Comparison of ENCODE assay signal across 19 mouse cellular contexts in the genomic region with DNA sequence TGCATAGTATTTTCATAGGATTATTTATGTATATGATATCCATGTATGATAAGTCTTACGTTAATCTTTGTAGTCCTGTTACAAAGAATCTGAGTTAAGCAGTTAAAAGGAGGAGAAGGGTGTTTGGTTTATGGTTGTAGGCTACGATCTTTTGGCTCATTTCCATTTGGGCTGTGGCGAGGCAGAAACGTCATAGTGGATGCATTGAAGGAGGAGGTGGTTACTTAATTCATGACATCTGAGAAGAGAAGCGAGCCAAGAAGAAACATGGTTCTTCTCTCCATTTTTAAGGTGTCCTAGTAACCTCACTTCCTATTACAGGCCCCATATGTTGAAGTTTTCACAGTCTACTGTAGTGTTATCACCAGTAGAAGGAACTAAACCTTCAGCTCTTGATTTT.
"Had no signal": no experiment of that assay in that cellular context is flagged by ENCODE, and none has a peak within 500 bp of the region (broad histone marks: within the 10 kb centered on the region; RNA-seq: fewer than 3 reads in every experiment).

No protein-coding gene starts in this region.

- H3K9me3 ChIP-seq: limb, embryonic 10.5 days; limb, embryonic 13.5 days; liver, embryonic 12.5 days; liver, embryonic 15.5 days; lung, embryonic 15.5 days; neural tube, embryonic 12.5 days; neural tube, embryonic 15.5 days; stomach, embryonic 15.5 days had no signal

- H3K4me2 ChIP-seq: limb, embryonic 13.5 days; liver, embryonic 12.5 days; liver, embryonic 15.5 days; lung, embryonic 15.5 days; neural tube, embryonic 12.5 days; neural tube, embryonic 15.5 days; stomach, embryonic 15.5 days had no signal

- H3K9ac ChIP-seq: limb, embryonic 13.5 days; liver, embryonic 12.5 days; liver, embryonic 15.5 days; lung, embryonic 15.5 days; neural tube, embryonic 12.5 days; neural tube, embryonic 15.5 days; stomach, embryonic 15.5 days had no signal

- H3K4me1 ChIP-seq: limb, embryonic 10.5 days; limb, embryonic 13.5 days; liver, embryonic 15.5 days; lung, embryonic 15.5 days; neural tube, embryonic 12.5 days; neural tube, embryonic 15.5 days; stomach, embryonic 15.5 days had no signal

- H3K4me3 ChIP-seq: limb, embryonic 10.5 days; limb, embryonic 13.5 days; liver, embryonic 12.5 days; liver, embryonic 15.5 days; lung, embryonic 15.5 days; neural tube, embryonic 12.5 days; neural tube, embryonic 15.5 days; stomach, embryonic 15.5 days had no signal

- ATAC-seq: liver, embryonic 12.5 days had no signal

- DNase-seq: kidney, adult 2 months; kidney, postnatal 25 days; liver; lung, adult 18-20 months; lung, postnatal 10 days; lung, postnatal 36 days; midbrain, embryonic 14.5 days; right cerebral cortex, postnatal 25 days; spleen, adult 18-20 months; thymus, postnatal 36 days had no signal

- H3K27me3 ChIP-seq: limb, embryonic 13.5 days; liver, embryonic 12.5 days; liver, embryonic 15.5 days; lung, embryonic 15.5 days; neural tube, embryonic 12.5 days; neural tube, embryonic 15.5 days; stomach, embryonic 15.5 days had no signal

- H3K36me3 ChIP-seq: limb, embryonic 10.5 days; limb, embryonic 13.5 days; liver, embryonic 12.5 days; liver, embryonic 15.5 days; lung, embryonic 15.5 days; neural tube, embryonic 12.5 days; neural tube, embryonic 15.5 days; stomach, embryonic 15.5 days had no signal

- H3K27ac ChIP-seq: kidney, postnatal 0 days; limb, embryonic 10.5 days; limb, embryonic 13.5 days; liver, embryonic 12.5 days; liver, embryonic 15.5 days; lung, embryonic 15.5 days; neural tube, embryonic 12.5 days; neural tube, embryonic 15.5 days; stomach, embryonic 15.5 days had no signal
